Mouse (Mus musculus): ENCODE data around the gene Stx11. TPM values are rescaled to one million over a fixed set of nuclear protein-coding genes. Genes with fewer than 3 reads are reported as not detected.

The Stx11 gene
- total RNA-seq (2021) (1 to 10 TPM; 8.7 to 8.9 TPM), polyA plus RNA-seq (2012; rRNA removed) (5.1 and 11.0 TPM in 2 replicates)
- long read RNA-seq, full-length matches to known transcripts, result 10 of 10 reads
- long read RNA-seq, partial matches to known transcripts, result 0 of 10 reads
- long read RNA-seq, other reads (novel, unspliced or antisense), result 0 of 10 reads

- peak; percentile 86 for DNase-seq
Observed at GRCm38 (mm10) chr10:12964151-12965075, at the start of gene Stx11. TSS of gene Stx11 (minus strand) at chr10:12964298.

- DNase-seq, result no peak
Observed at GRCm38 (mm10) chr10:13008737-13009121, 44.6 kb upstream of the Stx11 start.

GRCm38 (mm10) chr10:13007876-13008736 lies 44.0 kb upstream of the Stx11 start:
- peak; percentile 96 for DNase-seq

- no peak for DNase-seq
Observed at GRCm38 (mm10) chr10:13005043-13005442, 40.9 kb upstream of the Stx11 start, which contains the start of gene Sf3b5. TSS of gene Sf3b5 (plus strand) at chr10:13005343.

- DNase-seq, result peak; percentile 81
Observed at GRCm38 (mm10) chr10:12996736-12997477, 32.8 kb upstream of the Stx11 start.

- no peak for DNase-seq
Observed at GRCm38 (mm10) chr10:12993411-12994039, 29.4 kb upstream of the Stx11 start.

GRCm38 (mm10) chr10:12991953-12992352 lies 27.9 kb upstream of the Stx11 start:
- DNase-seq, result no peak

- no peak for DNase-seq
Observed at GRCm38 (mm10) chr10:12986943-12987342, 22.8 kb upstream of the Stx11 start.

- no peak for DNase-seq
Observed at GRCm38 (mm10) chr10:12986485-12986884, 22.4 kb upstream of the Stx11 start.

- no peak for DNase-seq
Observed at GRCm38 (mm10) chr10:12985028-12985427, 20.9 kb upstream of the Stx11 start.

- no peak for DNase-seq
Observed at GRCm38 (mm10) chr10:12983516-12983915, 19.4 kb upstream of the Stx11 start.

- DNase-seq, result peak; percentile 48
Observed at GRCm38 (mm10) chr10:12981071-12981470, 17.0 kb upstream of the Stx11 start.

- DNase-seq, result peak; percentile 73
Observed at GRCm38 (mm10) chr10:12977787-12978212, 13.7 kb upstream of the Stx11 start.

GRCm38 (mm10) chr10:12976552-12976951 lies 12.5 kb upstream of the Stx11 start:
- DNase-seq, result peak; percentile 62

- no peak for DNase-seq
Observed at GRCm38 (mm10) chr10:12975957-12976356, 11.9 kb upstream of the Stx11 start.

- no peak for DNase-seq
Observed at GRCm38 (mm10) chr10:12975461-12975860, 11.4 kb upstream of the Stx11 start.

GRCm38 (mm10) chr10:12974572-12974971 lies 10.5 kb upstream of the Stx11 start:
- DNase-seq, result no peak

- peak; percentile 41 for DNase-seq
Observed at GRCm38 (mm10) chr10:12965669-12966180, 1.6 kb upstream of the Stx11 start.

- DNase-seq, result peak; percentile 56
Observed at GRCm38 (mm10) chr10:12963362-12964147, 543 bp downstream of the Stx11 start.

GRCm38 (mm10) chr10:12962238-12962637 lies 1.9 kb downstream of the Stx11 start:
- DNase-seq, result no peak
